ENCODE assay signal across 25 mouse cellular contexts in the genomic region with DNA sequence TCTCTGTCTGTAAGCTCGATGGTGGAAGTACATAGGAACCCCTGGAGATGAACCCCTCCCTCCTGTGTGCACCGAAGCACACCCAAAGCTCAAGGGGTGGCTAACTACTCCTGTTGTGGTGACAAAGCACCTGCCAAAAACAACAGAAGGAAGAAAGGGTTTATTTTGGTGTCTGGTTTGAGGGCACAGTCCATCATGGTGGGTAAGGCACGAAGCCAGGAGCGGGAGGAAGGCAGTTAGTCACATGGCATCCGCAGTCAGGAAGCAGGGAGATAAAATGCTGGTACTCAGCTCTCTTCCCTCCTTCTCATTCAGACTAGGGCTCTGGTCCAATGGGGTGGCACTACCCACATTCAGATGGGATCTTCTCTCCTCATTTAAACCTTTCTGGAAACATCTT.
A peak's percentile ranks its signal among the peaks of the same experiment; 100 is the strongest.
DNase-seq lines count a peak whose midpoint lies in the region; ATAC-seq and TF ChIP-seq lines count a peak whose summit lies in the region.
"Had no signal": no experiment of that assay in that cellular context is flagged by ENCODE, and none has a peak within 500 bp of the region (broad histone marks: within the 10 kb centered on the region; RNA-seq: fewer than 3 reads in every experiment).

No protein-coding gene starts in this region.

- no peak for TF ChIP-seq CTCF in kidney, adult 2 months (conservative IDR thresholded peaks at IDR 0.05; ENCODE audit: insufficient read depth, insufficient read length, low read depth, low read length)

- peak; percentile 72 for DNase-seq in kidney, adult 2 months
- peak; percentile 57 for DNase-seq in kidney, adult 9 months
- no peak for DNase-seq in kidney, postnatal 10 days
- peak; percentile 48 to 57 for DNase-seq in kidney, postnatal 36 days
- DNase-seq in kidney, adult 18-20 months = no peak
- DNase-seq in frontal cortex, adult 2 months (ENCODE audit: extremely low spot score in 1 of 2, low spot score in 1 of 2) = no peak
- DNase-seq: adrenal gland, adult 8-10 months; adrenal gland, postnatal 14 days; adrenal gland, postnatal 36 days; B cell, adult 2 months; cerebellum, adult 11-12 months; cerebellum, adult 2 months; cerebellum, adult 9-10 months; cerebellum, postnatal 10 days; cerebellum, postnatal 25 days had no signal

- TF ChIP-seq POLR2A in kidney, adult 2 months (IDR thresholded peaks at IDR 0.05; ENCODE audit: low read depth, low read length) = no peak

- H3K9me3 ChIP-seq in kidney, embryonic 15.5 days (replicated peaks) = no peaks in the 10 kb centered on the region
- H3K9me3 ChIP-seq: embryonic facial prominence, embryonic 10.5 days; embryonic facial prominence, embryonic 12.5 days; forebrain, embryonic 13.5 days; forebrain, embryonic 15.5 days; G1E had no signal

- H3K4me3 ChIP-seq in kidney, adult 2 months (ENCODE audit: insufficient read depth, low read depth, low read length) = no peak overlapping the region
- no peak overlapping the region for H3K4me3 ChIP-seq in kidney, embryonic 15.5 days (replicated peaks)
- H3K4me3 ChIP-seq: embryonic facial prominence, embryonic 10.5 days; embryonic facial prominence, embryonic 12.5 days; forebrain, embryonic 13.5 days; forebrain, embryonic 15.5 days had no signal

- 70% methylated on average over 5 of the region's 5 CpGs for WGBS in kidney, adult 2 months
- 82% methylated on average over 5 of the region's 5 CpGs for WGBS in kidney, embryonic 15.5 days

- H3K36me3 ChIP-seq in kidney, adult 2 months (ENCODE audit: control insufficient read depth, insufficient read depth, low read length) = no peaks in the 10 kb centered on the region
- H3K36me3 ChIP-seq in kidney, embryonic 15.5 days = no peaks in the 10 kb centered on the region
- H3K36me3 ChIP-seq: embryonic facial prominence, embryonic 10.5 days; embryonic facial prominence, embryonic 12.5 days; forebrain, embryonic 15.5 days; G1E had no signal

- H3K27me3 ChIP-seq in kidney, adult 2 months (replicated peaks; ENCODE audit: control insufficient read depth, insufficient read depth, low read length) = no peaks in the 10 kb centered on the region
- H3K27me3 ChIP-seq in kidney, embryonic 15.5 days = no peaks in the 10 kb centered on the region
- H3K27me3 ChIP-seq: CH12.LX; embryonic facial prominence, embryonic 12.5 days; forebrain, embryonic 15.5 days had no signal

- H3K4me2 ChIP-seq in kidney, embryonic 15.5 days = no peak overlapping the region
- H3K4me2 ChIP-seq: embryonic facial prominence, embryonic 12.5 days; forebrain, embryonic 13.5 days; forebrain, embryonic 15.5 days had no signal

- H3K27ac ChIP-seq in kidney, adult 2 months (ENCODE audit: insufficient read depth, low read depth, low read length) = no peak overlapping the region
- H3K27ac ChIP-seq in kidney, embryonic 15.5 days = no peak overlapping the region
- H3K27ac ChIP-seq: embryonic facial prominence, embryonic 10.5 days; embryonic facial prominence, embryonic 12.5 days; forebrain, embryonic 13.5 days; forebrain, embryonic 15.5 days had no signal

- ATAC-seq in kidney, embryonic 15.5 days (replicated peaks; ENCODE audit: low FRiP score) = no peak
- ATAC-seq: activated CD4-positive, CD25-positive, alpha-beta regulatory T cell, adult 4 months; CD4-positive, CD25-positive, alpha-beta regulatory T cell, adult 4 months; forebrain, embryonic 13.5 days; forebrain, embryonic 15.5 days; Patski had no signal

- no peak overlapping the region for H3K9ac ChIP-seq in kidney, embryonic 15.5 days
- H3K9ac ChIP-seq: embryonic facial prominence, embryonic 12.5 days; forebrain, embryonic 13.5 days; forebrain, embryonic 15.5 days had no signal

- no peaks in the 10 kb centered on the region for H3K4me1 ChIP-seq in kidney, adult 2 months (ENCODE audit: control insufficient read depth, insufficient read depth, low read length)
- H3K4me1 ChIP-seq in kidney, embryonic 15.5 days = 0 out of 2 replicates have a peak, but pooled peaks cover 2% of the 10 kb centered on the region
- H3K4me1 ChIP-seq: embryonic facial prominence, embryonic 12.5 days; forebrain, embryonic 13.5 days; forebrain, embryonic 15.5 days had no signal

Comparison
In these comparisons a context has a peak if more than half of its experiments do, and no peak if none do; other contexts are left out.
1. DNase-seq: peak in kidney, adult 2 months (single experiment), kidney, adult 9 months (single experiment) and kidney, postnatal 36 days (2 of 2); none in kidney, postnatal 10 days (single experiment), kidney, adult 18-20 months (single experiment) and frontal cortex, adult 2 months (0 of 2).